Mouse (Mus musculus) bone marrow macrophage, adult 2 months (primary cell): ENCODE results near the gene Slc5a3.

Experiments
- CTCF ChIP-seq: IDR thresholded peaks from 2 replicates; pipeline ENCODE4 v1.5.1; 2012; ENCODE audit warnings: low read depth, mild to moderate bottlenecking, low read length, moderate library complexity
- POLR2A ChIP-seq: IDR thresholded peaks from 2 replicates; pipeline ENCODE4 v1.6.1; 2012; ENCODE audit warnings: mild to moderate bottlenecking, low read depth, low read length, borderline replicate concordance

DNA sequence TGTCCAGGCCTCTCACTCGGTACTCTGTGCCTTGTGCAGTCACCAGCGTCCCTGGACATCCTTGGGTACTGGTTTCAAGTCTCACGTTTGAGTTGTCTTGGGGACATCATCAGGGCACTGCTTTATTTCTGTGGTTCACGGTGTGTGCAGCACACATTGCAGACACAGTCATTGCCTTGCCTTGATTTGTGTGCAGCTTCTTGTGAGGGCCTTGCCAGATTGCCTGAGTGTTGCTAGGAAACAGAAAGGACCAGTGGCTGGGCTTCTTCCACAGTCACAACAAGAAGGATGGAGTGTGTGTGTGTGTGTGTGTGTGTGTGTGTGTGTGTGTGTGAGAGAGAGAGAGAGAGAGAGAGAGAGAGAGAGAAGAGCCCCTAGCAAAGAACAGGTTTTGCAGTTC is 42.0 kb downstream of the Slc5a3 start:
- TF ChIP-seq CTCF (no peak), POLR2A (no peak)
